In the genomic region with DNA sequence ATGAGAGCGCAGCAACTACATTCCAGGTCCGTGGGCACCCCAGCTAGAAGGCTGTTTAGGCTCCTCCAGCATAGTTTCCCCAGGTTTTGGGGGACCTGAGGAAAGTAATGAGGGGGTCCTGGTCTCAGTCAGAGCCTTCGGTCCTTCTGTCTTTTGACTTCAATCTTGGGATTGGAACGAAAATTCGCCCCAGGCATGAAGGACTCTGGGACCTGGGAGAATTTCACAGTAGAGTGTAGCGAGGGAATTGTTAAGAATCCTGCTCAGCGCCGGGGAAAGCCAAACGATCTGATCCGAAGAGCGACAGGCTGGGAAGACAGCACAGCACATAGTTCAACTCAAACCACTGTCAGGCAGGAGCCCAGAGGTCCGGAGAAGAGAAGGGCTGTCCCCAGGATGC, we compare ENCODE assay signal across 13 mouse cellular contexts. TPM values are rescaled to one million over a fixed set of nuclear protein-coding genes. Genes with fewer than 3 reads are reported as not detected.
A peak's percentile ranks its signal among the peaks of the same experiment; 100 is the strongest.
DNase-seq lines count a peak whose midpoint lies in the region; ATAC-seq lines count a peak whose summit lies in the region.
"Had no signal": no experiment of that assay in that cellular context is flagged by ENCODE, and none has a peak within 500 bp of the region (broad histone marks: within the 10 kb centered on the region; RNA-seq: fewer than 3 reads in every experiment).

No protein-coding gene starts in this region.

- no peak overlapping the region for H3K9ac ChIP-seq in heart, embryonic 14.5 days (ENCODE audit: low read length)
- H3K9ac ChIP-seq in forebrain, embryonic 14.5 days (ENCODE audit: low read length) = peak overlapping the region; percentile 50
- no peak overlapping the region for H3K9ac ChIP-seq in limb, embryonic 12.5 days (replicated peaks)
- peak overlapping the region; percentile 17; the same call in 1 of the 2 replicates for H3K9ac ChIP-seq in neural tube, embryonic 14.5 days (replicated peaks; ENCODE audit: low read depth, low read length)
- H3K9ac ChIP-seq: liver, embryonic 15.5 days had no signal

- no peak for ATAC-seq in heart, embryonic 14.5 days (ENCODE audit: insufficient number of reproducible peaks, insufficient read depth, low FRiP score, low read depth)
- ATAC-seq in forebrain, embryonic 14.5 days = no peak
- no peak for ATAC-seq in limb, embryonic 12.5 days (ENCODE audit: insufficient number of reproducible peaks, insufficient read depth, low FRiP score, low TSS enrichment, low read depth)
- ATAC-seq in neural tube, embryonic 14.5 days (ENCODE audit: low read depth) = no peak
- ATAC-seq: Patski had no signal

- H3K4me1 ChIP-seq in heart, embryonic 14.5 days (ENCODE audit: control insufficient read depth in 2 of 2, insufficient read depth in 2 of 2, low read length in 2 of 2) = peaks cover 0 to 20% of the 10 kb centered on the region in 2 experiments; a peak in 3 of 4 replicates
- H3K4me1 ChIP-seq in forebrain, embryonic 14.5 days (ENCODE audit: control insufficient read depth, insufficient read depth, low read length) = peaks cover 35% of the 10 kb centered on the region
- peaks cover 38% of the 10 kb centered on the region for H3K4me1 ChIP-seq in limb, embryonic 12.5 days (replicated peaks)
- peaks cover 14% of the 10 kb centered on the region; the same call in 1 of the 2 replicates for H3K4me1 ChIP-seq in neural tube, embryonic 14.5 days (ENCODE audit: control insufficient read depth, insufficient read depth, low read length)

- peak overlapping the region in 1 of 2 experiments; percentile 3; a peak in 2 of 4 replicates for H3K4me3 ChIP-seq in heart, embryonic 14.5 days (ENCODE audit: control insufficient read depth in 1 of 2, insufficient read depth in 1 of 2, low read depth in 1 of 2, low read length in 2 of 2)
- peak overlapping the region; percentile 27 for H3K4me3 ChIP-seq in forebrain, embryonic 14.5 days (ENCODE audit: low read depth, low read length)
- H3K4me3 ChIP-seq in limb, embryonic 12.5 days (replicated peaks) = peak overlapping the region; percentile 28; the same call in 1 of the 2 replicates
- peak overlapping the region; percentile 19 for H3K4me3 ChIP-seq in neural tube, embryonic 14.5 days (ENCODE audit: low read depth, low read length)
- H3K4me3 ChIP-seq: liver, embryonic 15.5 days; megakaryocyte, embryonic 14.5 days had no signal

- intact Hi-C loops in heart, postnatal 10 days (cut with DNase I) = no loop called here

- H3K27ac ChIP-seq in heart, embryonic 14.5 days (replicated peaks in 1 of 2; ENCODE audit: control insufficient read depth in 1 of 2, insufficient read depth in 1 of 2, low read depth in 2 of 2, low read length in 2 of 2) = no peak overlapping the region
- H3K27ac ChIP-seq in forebrain, embryonic 14.5 days (ENCODE audit: low read depth, low read length) = peak overlapping the region; percentile 21; the same call in 1 of the 2 replicates
- no peak overlapping the region for H3K27ac ChIP-seq in limb, embryonic 12.5 days
- H3K27ac ChIP-seq in neural tube, embryonic 14.5 days (ENCODE audit: low read depth, low read length) = peak overlapping the region; percentile 45; the same call in 1 of the 2 replicates
- H3K27ac ChIP-seq: liver, embryonic 15.5 days had no signal

- peaks cover 100% of the 10 kb centered on the region for H3K27me3 ChIP-seq in heart, embryonic 14.5 days (ENCODE audit: control insufficient read depth, insufficient read depth, low read length)
- H3K27me3 ChIP-seq in forebrain, embryonic 14.5 days (replicated peaks; ENCODE audit: control insufficient read depth, insufficient read depth, low read length) = peaks cover 93% of the 10 kb centered on the region
- H3K27me3 ChIP-seq in limb, embryonic 12.5 days = peaks cover 100% of the 10 kb centered on the region
- H3K27me3 ChIP-seq in neural tube, embryonic 14.5 days (ENCODE audit: control insufficient read depth, insufficient read depth, low read length) = peaks cover 58% of the 10 kb centered on the region

- H3K36me3 ChIP-seq in heart, embryonic 14.5 days (ENCODE audit: control insufficient read depth, insufficient read depth, low read length) = no peaks in the 10 kb centered on the region
- no peaks in the 10 kb centered on the region for H3K36me3 ChIP-seq in forebrain, embryonic 14.5 days (ENCODE audit: control insufficient read depth, insufficient read depth, low read length)
- no peaks in the 10 kb centered on the region for H3K36me3 ChIP-seq in limb, embryonic 12.5 days
- H3K36me3 ChIP-seq in neural tube, embryonic 14.5 days (ENCODE audit: control insufficient read depth, insufficient read depth, low read length) = no peaks in the 10 kb centered on the region
- H3K36me3 ChIP-seq: liver, embryonic 15.5 days had no signal

- 0 out of 2 replicates have a peak overlapping the region, but pooled peaks have one; percentile 13 for H3K4me2 ChIP-seq in heart, embryonic 14.5 days (ENCODE audit: low read length)
- H3K4me2 ChIP-seq in forebrain, embryonic 14.5 days (ENCODE audit: low read length) = peak overlapping the region; percentile 56
- peak overlapping the region; percentile 49; the same call in 1 of the 2 replicates for H3K4me2 ChIP-seq in limb, embryonic 12.5 days
- H3K4me2 ChIP-seq in neural tube, embryonic 14.5 days (ENCODE audit: low read depth, low read length) = peak overlapping the region; percentile 33
- H3K4me2 ChIP-seq: liver, embryonic 15.5 days had no signal

- H3K9me3 ChIP-seq in heart, embryonic 14.5 days (ENCODE audit: control insufficient read depth, low read length) = no peaks in the 10 kb centered on the region
- no peaks in the 10 kb centered on the region for H3K9me3 ChIP-seq in forebrain, embryonic 14.5 days (replicated peaks; ENCODE audit: control insufficient read depth, low read length)
- H3K9me3 ChIP-seq in limb, embryonic 12.5 days = no peaks in the 10 kb centered on the region
- no peaks in the 10 kb centered on the region for H3K9me3 ChIP-seq in neural tube, embryonic 14.5 days (ENCODE audit: control insufficient read depth, low read length)
- H3K9me3 ChIP-seq: liver, embryonic 15.5 days; megakaryocyte, embryonic 14.5 days had no signal

- 2% methylated on average over 12 of the region's 12 CpGs for WGBS in heart, embryonic 14.5 days
- 1% methylated on average over 12 of the region's 12 CpGs for WGBS in forebrain, embryonic 14.5 days
- 1% methylated on average over 12 of the region's 12 CpGs for WGBS in limb, embryonic 12.5 days
- 1% methylated on average over 12 of the region's 12 CpGs for WGBS in neural tube, embryonic 14.5 days

- no peak for DNase-seq in heart, postnatal 10 days
- DNase-seq in forebrain, embryonic 14.5 days (ENCODE audit: low spot score) = no peak
- DNase-seq in thymus, postnatal 10 days (ENCODE audit: low spot score in 2 of 2) = no peak
- DNase-seq in adrenal gland, postnatal 4 days (ENCODE audit: low spot score in 2 of 2) = no peak
- DNase-seq in adrenal gland, adult 8-10 months = no peak

RNA-seq across cellular contexts. Expression of gene Prdm12, which starts 2.5 kb away (rescaled TPM):
- polyA plus RNA-seq in heart, embryonic 14.5 days (2014; fragmentation: Nextera tagmentation; extraction: Ambion mirVana) = not detected in 2 replicates
- not detected for total RNA-seq in heart, postnatal 10 days (2021)
- 0.83 and 1.3 TPM in 2 replicates for polyA plus RNA-seq in forebrain, embryonic 14.5 days (2014; fragmentation: Nextera tagmentation; extraction: Ambion mirVana)
- 0.66 TPM in 1 of 2 replicates, not detected in the other for polyA plus RNA-seq in limb, embryonic 12.5 days (2016; fragmentation: Nextera tagmentation; extraction: Ambion mirVana)
- polyA plus RNA-seq in neural tube, embryonic 14.5 days (2014; fragmentation: Nextera tagmentation; extraction: Ambion mirVana) = 1.1 and 16.6 TPM in 2 replicates
- total RNA-seq in adrenal gland, postnatal 4 days (2021) = not detected
- total RNA-seq in adrenal gland, adult 8-10 months (2022) = under 1 TPM in 1 of 4 experiments, not detected in 3; 0.22 TPM
- total RNA-seq: gastrocnemius, adult 18-20 months had no signal
- polyA plus RNA-seq: C2C12; liver, embryonic 15.5 days; Patski had no signal

RNA-seq across cellular contexts. Expression of gene Exosc2, which starts 33.2 kb away (rescaled TPM):
- polyA plus RNA-seq in heart, embryonic 14.5 days (2014; fragmentation: Nextera tagmentation; extraction: Ambion mirVana) = 30.7 and 32.9 TPM in 2 replicates
- 10 to 100 TPM; 14.1 to 16.0 TPM for total RNA-seq in heart, postnatal 10 days (2021)
- 32.0 and 33.4 TPM in 2 replicates for polyA plus RNA-seq in forebrain, embryonic 14.5 days (2014; fragmentation: Nextera tagmentation; extraction: Ambion mirVana)
- polyA plus RNA-seq in limb, embryonic 12.5 days (2016; fragmentation: Nextera tagmentation; extraction: Ambion mirVana) = 88.3 and 94.9 TPM in 2 replicates
- 30.4 and 35.9 TPM in 2 replicates for polyA plus RNA-seq in neural tube, embryonic 14.5 days (2014; fragmentation: Nextera tagmentation; extraction: Ambion mirVana)
- total RNA-seq in adrenal gland, postnatal 4 days (2021) = 10 to 100 TPM; 32.9 to 37.4 TPM
- 10 to 100 TPM; 22.2 to 31.0 (median 28.4) TPM for total RNA-seq in adrenal gland, adult 8-10 months (2022)

RNA-seq across cellular contexts. Expression of gene Abl1, which starts 50.9 kb away (rescaled TPM):
- 27.8 and 28.9 TPM in 2 replicates for polyA plus RNA-seq in heart, embryonic 14.5 days (2014; fragmentation: Nextera tagmentation; extraction: Ambion mirVana)
- 10 to 100 TPM; 56.8 to 65.5 TPM for total RNA-seq in heart, postnatal 10 days (2021)
- polyA plus RNA-seq in forebrain, embryonic 14.5 days (2014; fragmentation: Nextera tagmentation; extraction: Ambion mirVana) = 19.6 and 22.9 TPM in 2 replicates
- polyA plus RNA-seq in limb, embryonic 12.5 days (2016; fragmentation: Nextera tagmentation; extraction: Ambion mirVana) = 63.0 and 72.2 TPM in 2 replicates
- 14.5 and 20.4 TPM in 2 replicates for polyA plus RNA-seq in neural tube, embryonic 14.5 days (2014; fragmentation: Nextera tagmentation; extraction: Ambion mirVana)
- 100 to 1,000 TPM; 109 to 112 TPM for total RNA-seq in adrenal gland, postnatal 4 days (2021)
- 100 to 1,000 TPM in 1 of 4 experiments, 10 to 100 TPM in 3; 80.1 to 111 (median 87.9) TPM for total RNA-seq in adrenal gland, adult 8-10 months (2022)

Comparison
In these comparisons a context has a peak if more than half of its experiments do, and no peak if none do; other contexts are left out.
1. H3K27ac ChIP-seq: peak in forebrain, embryonic 14.5 days (single experiment) and neural tube, embryonic 14.5 days (single experiment); none in heart, embryonic 14.5 days (0 of 2) and limb, embryonic 12.5 days (single experiment).
2. H3K9ac ChIP-seq: peak in forebrain, embryonic 14.5 days (single experiment) and neural tube, embryonic 14.5 days (single experiment); none in heart, embryonic 14.5 days (single experiment) and limb, embryonic 12.5 days (single experiment).
3. Peak in every context shown above with its lines, with median percentiles within 50 percentile points of each other: H3K4me2 ChIP-seq.